Mouse (Mus musculus) stomach, postnatal 0 days (tissue): ENCODE data around the gene Prkab2.

ENCODE experiments used
- CTCF ChIP-seq: IDR thresholded peaks from 2 replicates; pipeline ENCODE4 v1.5.1; 2016; ENCODE audit warnings: antibody characterized with exemption, low read depth, mild to moderate bottlenecking, moderate library complexity
- EP300 ChIP-seq: optimal IDR thresholded peaks from 2 replicates; pipeline ENCODE3; 2016; ENCODE audit warnings: antibody characterized with exemption

DNA sequence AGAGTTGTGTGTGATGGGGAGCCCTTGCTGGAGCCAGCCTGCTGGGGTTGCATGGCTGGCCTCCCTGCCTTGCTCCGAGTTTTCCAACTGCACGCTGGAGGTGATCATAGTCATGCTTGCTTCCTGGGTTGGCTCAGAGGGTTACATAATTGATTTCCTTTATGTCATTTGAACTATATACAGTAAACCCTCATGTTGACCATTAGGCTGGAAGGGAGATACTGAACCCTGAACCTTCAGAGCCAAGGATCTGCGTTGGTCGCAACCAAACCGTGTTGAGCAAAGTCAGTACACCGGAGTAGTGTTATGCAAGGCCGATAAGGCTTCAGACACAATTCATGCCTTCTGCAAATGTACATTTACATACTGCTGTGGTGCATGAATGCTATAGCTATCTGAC, 30.1 kb upstream of the Prkab2 start:
- TF ChIP-seq CTCF (no peak), EP300 (no peak)
